Mouse (Mus musculus) spleen, embryonic (tissue): ENCODE data around the gene Hs3st3a1.

Experiments used
- CTCF ChIA-PET: fragments of 350-600 bp; sonication (Branson Sonifier 250); formaldehyde crosslinking; loops from one replicate; lab custom pipeline; 2022; lab: Charles Lee

Gene Hs3st3a1

GRCm38 (mm10) chr11:64434611-64435545 is at the start of gene Hs3st3a1:
Hs3st3a1 (plus strand) TSS chr11:64435332.
- CTCF ChIA-PET = no interaction called here

GRCm38 (mm10) chr11:64386333-64386732 is 48.8 kb upstream of the Hs3st3a1 start:
- CTCF ChIA-PET = no interaction called here

- CTCF ChIA-PET = no interaction called here
Observed at GRCm38 (mm10) chr11:64396331-64396881, 38.7 kb upstream of the Hs3st3a1 start.

- CTCF ChIA-PET = no interaction called here
Observed at GRCm38 (mm10) chr11:64396949-64397348, 38.2 kb upstream of the Hs3st3a1 start.

- CTCF ChIA-PET = no interaction called here
Observed at GRCm38 (mm10) chr11:64397612-64398011, 37.5 kb upstream of the Hs3st3a1 start.

- CTCF ChIA-PET = no interaction called here
Observed at GRCm38 (mm10) chr11:64400534-64401093, 34.5 kb upstream of the Hs3st3a1 start.

- CTCF ChIA-PET = no interaction called here
Observed at GRCm38 (mm10) chr11:64418969-64419368, 16.2 kb upstream of the Hs3st3a1 start.

GRCm38 (mm10) chr11:64435546-64436411 is 647 bp downstream of the Hs3st3a1 start:
- CTCF ChIA-PET = no interaction called here

- CTCF ChIA-PET = no interaction called here
Observed at GRCm38 (mm10) chr11:64436412-64436727, 1.2 kb downstream of the Hs3st3a1 start, which contains the start of gene F930015N05Rik. F930015N05Rik (minus strand) TSS chr11:64436653.

- CTCF ChIA-PET = interaction anchor here (0.5 to 0.6 kb wide), 2 partner anchors 281 to 905 kb away, joined by 3 read pairs; no protein-coding TSS in a partner anchor
Observed at GRCm38 (mm10) chr11:64436791-64437298, 1.7 kb downstream of the Hs3st3a1 start.

- CTCF ChIA-PET = interaction anchor here (0.6 kb wide), 1 partner anchor 280 kb away, joined by 3 read pairs; no protein-coding TSS in a partner anchor
Observed at GRCm38 (mm10) chr11:64437721-64438120, 2.6 kb downstream of the Hs3st3a1 start.

- CTCF ChIA-PET = no interaction called here
Observed at GRCm38 (mm10) chr11:64438909-64439308, 3.8 kb downstream of the Hs3st3a1 start.

GRCm38 (mm10) chr11:64442119-64442518 is 7.0 kb downstream of the Hs3st3a1 start:
- CTCF ChIA-PET = no interaction called here

- CTCF ChIA-PET = interaction anchor here (0.7 kb wide), 1 partner anchor 38 kb away, joined by 6 read pairs; no protein-coding TSS in a partner anchor
Observed at GRCm38 (mm10) chr11:64442701-64443100, 7.6 kb downstream of the Hs3st3a1 start.

- CTCF ChIA-PET = no interaction called here
Observed at GRCm38 (mm10) chr11:64445227-64445626, 10.1 kb downstream of the Hs3st3a1 start.

- CTCF ChIA-PET = no interaction called here
Observed at GRCm38 (mm10) chr11:64448586-64449315, 13.6 kb downstream of the Hs3st3a1 start.

GRCm38 (mm10) chr11:64461746-64462145 is 26.6 kb downstream of the Hs3st3a1 start:
- CTCF ChIA-PET = no interaction called here

- CTCF ChIA-PET = no interaction called here
Observed at GRCm38 (mm10) chr11:64468737-64469136, 33.6 kb downstream of the Hs3st3a1 start.

- CTCF ChIA-PET = no interaction called here
Observed at GRCm38 (mm10) chr11:64470689-64471088, 35.6 kb downstream of the Hs3st3a1 start.

- CTCF ChIA-PET = no interaction called here
Observed at GRCm38 (mm10) chr11:64473679-64474078, 38.5 kb downstream of the Hs3st3a1 start.

- CTCF ChIA-PET = no interaction called here
Observed at GRCm38 (mm10) chr11:64481445-64481844, 46.3 kb downstream of the Hs3st3a1 start.
